Mouse (Mus musculus) MEL (cell line): Measurements from ENCODE around the gene Ddx19b. TPM values are rescaled to one million over a fixed set of nuclear protein-coding genes. Genes with fewer than 3 reads are reported as not detected.

Source experiments
- DNase-seq: peaks from one replicate; pipeline ENCODE4 v3.0.0; 2011; ENCODE audit warnings: low read depth, low spot score
- H3K27ac ChIP-seq: 2 replicates; pipeline ENCODE4 v1.5.1; 2012; ENCODE audit warnings: low read depth, mild to moderate bottlenecking, control low read depth, low read length, moderate library complexity; ENCODE audit not compliant: control insufficient read depth
- H3K27me3 ChIP-seq, 2 experiments: fragments of 150-350 bp in 1 of 2; sonication (generic) in 1 of 2; 2 replicates each; pipeline ENCODE4 v1.6.1; 2012; ENCODE audit warnings: low read length in 2 of 2, mild to moderate bottlenecking in 2 of 2, improper control_type of control experiment in 1 of 2, moderate library complexity in 1 of 2; ENCODE audit not compliant: insufficient read depth in 2 of 2, control insufficient read depth in 1 of 2
- H3K36me3 ChIP-seq, 2 experiments: 2 replicates each; pipeline ENCODE4 v1.6.1; 2012 to 2014; ENCODE audit warnings: low read length in 2 of 2, improper control_type of control experiment in 1 of 2, inconsistent platforms in 1 of 2, mild to moderate bottlenecking in 1 of 2; ENCODE audit not compliant: insufficient read depth in 2 of 2, control insufficient read depth in 1 of 2
- H3K4me1 ChIP-seq, 2 experiments: fragments of 150-350 bp in 1 of 2; sonication (generic) in 1 of 2; 2 replicates each; pipeline ENCODE4 v1.6.1; 2012; ENCODE audit warnings: low read length in 2 of 2, improper control_type of control experiment in 1 of 2, mild to moderate bottlenecking in 1 of 2; ENCODE audit not compliant: insufficient read depth in 2 of 2, control insufficient read depth in 1 of 2
- H3K4me3 ChIP-seq, 2 experiments: fragments of 150-350 bp in 1 of 2; sonication (generic) in 1 of 2; 2 replicates each; pipeline ENCODE4 v1.5.1; 2012; ENCODE audit warnings: low read depth in 2 of 2, low read length in 2 of 2, mild to moderate bottlenecking in 2 of 2, moderate library complexity in 2 of 2, control low read depth in 1 of 2, improper control_type of control experiment in 1 of 2; ENCODE audit not compliant: control insufficient read depth in 1 of 2, insufficient read depth in 1 of 2
- H3K79me2 ChIP-seq: 2 replicates; pipeline ENCODE4 v1.6.1; 2012; ENCODE audit warnings: mild to moderate bottlenecking, low read length, moderate library complexity; ENCODE audit not compliant: control insufficient read depth, poor library complexity, insufficient read depth
- H3K9ac ChIP-seq: 2 replicates; pipeline ENCODE4 v1.6.1; 2012; ENCODE audit warnings: low read depth, mild to moderate bottlenecking, control low read depth, low read length, moderate library complexity; ENCODE audit not compliant: control insufficient read depth, poor library complexity, severe bottlenecking
- H3K9me3 ChIP-seq: fragments of 150-350 bp; sonication (generic); replicated peaks from 2 replicates; pipeline ENCODE4 v1.6.1; 2012; ENCODE audit warnings: mild to moderate bottlenecking, low read length, improper control_type of control experiment, moderate library complexity; ENCODE audit not compliant: insufficient read depth
- BHLHE40 ChIP-seq: IDR thresholded peaks from 2 replicates; pipeline ENCODE4 v1.6.1; 2012; ENCODE audit warnings: low read depth, mild to moderate bottlenecking, inconsistent platforms, low read length, improper control_type of control experiment, borderline replicate concordance
- CHD1 ChIP-seq: IDR thresholded peaks from 2 replicates; pipeline ENCODE4 v1.6.1; 2012; ENCODE audit warnings: low read depth, mild to moderate bottlenecking, inconsistent platforms, low read length, improper control_type of control experiment
- CHD2 ChIP-seq: IDR thresholded peaks from 2 replicates; pipeline ENCODE4 v1.6.1; 2011; ENCODE audit warnings: low read length, improper control_type of control experiment
- CTCF ChIP-seq, 3 experiments: IDR thresholded peaks in 2 of 3; conservative IDR thresholded peaks in 1 of 3; 2 replicates each; pipeline ENCODE4 v1.5.1; 2011 to 2012; ENCODE audit warnings: low read length in 3 of 3, low read depth in 2 of 3, mild to moderate bottlenecking in 2 of 3, improper control_type of control experiment in 1 of 3, inconsistent platforms in 1 of 3, mixed read lengths in 1 of 3, moderate library complexity in 1 of 3; ENCODE audit not compliant: control insufficient read depth in 1 of 3, insufficient read depth in 1 of 3, poor library complexity in 1 of 3, severe bottlenecking in 1 of 3
- EP300 ChIP-seq, 2 experiments: IDR thresholded peaks; 2 replicates each; pipeline ENCODE4 v1.6.1; 2011; ENCODE audit warnings: improper control_type of control experiment in 2 of 2, low read length in 2 of 2, low read depth in 1 of 2, mild to moderate bottlenecking in 1 of 2
- ETS1 ChIP-seq: IDR thresholded peaks from 2 replicates; pipeline ENCODE4 v1.6.1; 2012; ENCODE audit warnings: low read depth, mild to moderate bottlenecking, inconsistent platforms, low read length, improper control_type of control experiment, moderate library complexity
- GABPA ChIP-seq: IDR thresholded peaks from 2 replicates; pipeline ENCODE4 v1.6.1; 2012; ENCODE audit warnings: low read depth, mild to moderate bottlenecking, inconsistent platforms, low read length, improper control_type of control experiment, moderate library complexity
- GATA1 ChIP-seq: IDR thresholded peaks from 2 replicates; pipeline ENCODE4 v1.6.1; 2011; ENCODE audit warnings: low read depth, low read length, improper control_type of control experiment
- HCFC1 ChIP-seq: IDR thresholded peaks from 2 replicates; pipeline ENCODE4 v1.6.1; 2012; ENCODE audit warnings: low read depth, mild to moderate bottlenecking, inconsistent platforms, low read length, improper control_type of control experiment, moderate library complexity
- JUND ChIP-seq: IDR thresholded peaks from 2 replicates; pipeline ENCODE4 v1.6.1; 2011; ENCODE audit warnings: low read depth, mild to moderate bottlenecking, improper control_type of control experiment, low read length
- MAFK ChIP-seq: IDR thresholded peaks from 2 replicates; pipeline ENCODE4 v1.6.1; 2011; ENCODE audit warnings: low read depth, mild to moderate bottlenecking, low read length, improper control_type of control experiment, borderline replicate concordance
- MAX ChIP-seq: IDR thresholded peaks from 2 replicates; pipeline ENCODE4 v1.6.1; 2011; ENCODE audit warnings: low read length, improper control_type of control experiment
- MAZ ChIP-seq: IDR thresholded peaks from 2 replicates; pipeline ENCODE4 v1.6.1; 2012; ENCODE audit warnings: low read depth, mild to moderate bottlenecking, inconsistent platforms, low read length, improper control_type of control experiment
- MXI1 ChIP-seq: IDR thresholded peaks from 2 replicates; pipeline ENCODE4 v1.6.1; 2011; ENCODE audit warnings: mild to moderate bottlenecking, low read depth, low read length, improper control_type of control experiment
- MYC ChIP-seq: IDR thresholded peaks from 2 replicates; pipeline ENCODE4 v1.6.1; 2011; ENCODE audit warnings: low read depth, mild to moderate bottlenecking, low read length, improper control_type of control experiment, moderate library complexity
- NELFE ChIP-seq: IDR thresholded peaks from 2 replicates; pipeline ENCODE4 v1.6.1; 2011; ENCODE audit warnings: low read depth, low read length, improper control_type of control experiment
- NRF1 ChIP-seq: IDR thresholded peaks from 2 replicates; pipeline ENCODE4 v1.6.1; 2014; ENCODE audit warnings: low read depth, mild to moderate bottlenecking, inconsistent platforms, low read length, improper control_type of control experiment, moderate library complexity; ENCODE audit not compliant: poor library complexity, insufficient read depth, severe bottlenecking
- POLR2A ChIP-seq, 2 experiments: IDR thresholded peaks; 2 replicates each; pipeline ENCODE4 v1.6.1; 2011 to 2012; ENCODE audit warnings: low read length in 2 of 2, mild to moderate bottlenecking in 2 of 2, control low read depth in 1 of 2, improper control_type of control experiment in 1 of 2, low read depth in 1 of 2, moderate library complexity in 1 of 2; ENCODE audit not compliant: control insufficient read depth in 1 of 2, insufficient read depth in 1 of 2, poor library complexity in 1 of 2
- POLR2AphosphoS5 ChIP-seq: IDR thresholded peaks from 2 replicates; pipeline ENCODE4 v1.6.1; 2012; ENCODE audit warnings: low read depth, borderline replicate concordance, mild to moderate bottlenecking, inconsistent platforms, low read length, moderate library complexity, mixed read lengths
- RAD21 ChIP-seq: IDR thresholded peaks from 2 replicates; pipeline ENCODE4 v1.6.1; 2011; ENCODE audit warnings: mild to moderate bottlenecking, low read depth, low read length, improper control_type of control experiment
- RCOR1 ChIP-seq: IDR thresholded peaks from 2 replicates; pipeline ENCODE4 v1.6.1; 2012; ENCODE audit warnings: low read depth, mild to moderate bottlenecking, inconsistent platforms, low read length, improper control_type of control experiment
- SIN3A ChIP-seq: IDR thresholded peaks from 2 replicates; pipeline ENCODE4 v1.6.1; 2012; ENCODE audit warnings: low read length, improper control_type of control experiment, inconsistent platforms
- SMC3 ChIP-seq: IDR thresholded peaks from 2 replicates; pipeline ENCODE4 v1.6.1; 2011; ENCODE audit warnings: low read depth, low read length, improper control_type of control experiment
- TBP ChIP-seq: IDR thresholded peaks from 2 replicates; pipeline ENCODE4 v1.8.0; 2011; ENCODE audit warnings: low read depth, low read length, improper control_type of control experiment
- USF1 ChIP-seq: IDR thresholded peaks from 2 replicates; pipeline ENCODE4 v1.6.1; 2014; ENCODE audit warnings: low read depth, mild to moderate bottlenecking, inconsistent platforms, low read length, improper control_type of control experiment, moderate library complexity
- ZC3H11A ChIP-seq: IDR thresholded peaks from 2 replicates; pipeline ENCODE4 v1.6.1; 2012; ENCODE audit warnings: low read depth, mild to moderate bottlenecking, inconsistent platforms, low read length, improper control_type of control experiment
- ZKSCAN1 ChIP-seq: IDR thresholded peaks from 2 replicates; pipeline ENCODE4 v1.6.1; 2012; ENCODE audit warnings: low read depth, mild to moderate bottlenecking, inconsistent platforms, low read length, improper control_type of control experiment, moderate library complexity
- ZMIZ1 ChIP-seq: IDR thresholded peaks from 2 replicates; pipeline ENCODE4 v1.6.1; 2012; ENCODE audit warnings: low read depth, mild to moderate bottlenecking, inconsistent platforms, low read length, improper control_type of control experiment, moderate library complexity
- ZNF384 ChIP-seq: IDR thresholded peaks from 2 replicates; pipeline ENCODE4 v1.6.1; 2012; ENCODE audit warnings: low read depth, mild to moderate bottlenecking, inconsistent platforms, low read length, improper control_type of control experiment
- polyA plus RNA-seq, 2 experiments: library from polyadenylated mRNA; stranded (reverse) in 1 of 2; unstranded in 1 of 2; fragments of >175 nt in 1 of 2; fragments of >200 nt in 1 of 2; gene quantifications; 2 replicates each; pipeline versions ENCODE4 v1.2.1 to v1.2.4; 2012; ENCODE audit warnings: low replicate concordance in 2 of 2, low read depth in 1 of 2; ENCODE audit not compliant: insufficient read length in 2 of 2, insufficient read depth in 1 of 2, missing spikeins in 1 of 2
- total RNA-seq: library from RNA; depleted of rRNA; stranded (reverse); fragments of 300-350 nt; gene quantifications from 2 replicates; pipeline ENCODE4 v1.2.3, GENCODE M21; 2012

Gene Ddx19b
- total and polyA plus RNA-seq, 3 experiments = 18.1 to 112 (median 18.6) TPM

- H3K36me3 ChIP-seq = peaks cover 0 to 4% of the 10 kb centered on the region in 2 experiments; a peak in 2 of 4 replicates
- no peaks in the 10 kb centered on the region for H3K79me2 ChIP-seq
- TF ChIP-seq ETS1 (no peak), GABPA (no peak), CHD1 (no peak), ZC3H11A (no peak), JUND (no peak), MXI1 (no peak), GATA1 (no peak), MAFK (no peak), SMC3 (no peak), EP300 (IDR thresholded peaks at IDR 0.05; ENCODE audit: low read depth in 1 of 2, low read length in 2 of 2) (no peak), CHD2 (no peak), USF1 (no peak), MAX (no peak), ZKSCAN1 (no peak), MYC (no peak), BHLHE40 (no peak), MAZ (no peak), POLR2A (IDR thresholded peaks at IDR 0.05; ENCODE audit: control insufficient read depth in 1 of 2, insufficient read depth in 1 of 2, low read depth in 1 of 2, low read length in 2 of 2, poor library complexity in 1 of 2) (no peak), CTCF (IDR thresholded peaks at IDR 0.05 in 2 of 3, conservative IDR thresholded peaks at IDR 0.05 in 1 of 3; ENCODE audit: control insufficient read depth in 1 of 3, insufficient read depth in 1 of 3, low read depth in 2 of 3, low read length in 3 of 3, poor library complexity in 1 of 3, severe bottlenecking in 1 of 3) (no peak), TBP (no peak)
- H3K4me1 ChIP-seq = peaks cover 2 to 6% of the 10 kb centered on the region in 2 experiments; a peak in 2 of 4 replicates
- DNase-seq = no peak
- no peaks in the 10 kb centered on the region for H3K27me3 ChIP-seq
- no peak overlapping the region for H3K27ac ChIP-seq
- H3K9ac ChIP-seq = no peak overlapping the region
- H3K9me3 ChIP-seq = no peaks in the 10 kb centered on the region
- H3K4me3 ChIP-seq = no peak overlapping the region
Observed at GRCm38 (mm10) chr8:110958135-110958534, 73.4 kb downstream of the Ddx19b start.

GRCm38 (mm10) chr8:110957471-110957870 lies 74.1 kb downstream of the Ddx19b start:
- H3K27me3 ChIP-seq = no peaks in the 10 kb centered on the region
- H3K27ac ChIP-seq = no peak overlapping the region
- DNase-seq = no peak
- TF ChIP-seq RAD21 = no peak
- TF ChIP-seq ZNF384 = no peak
- no peak for TF ChIP-seq RCOR1
- TF ChIP-seq SIN3A = no peak
- no peak for TF ChIP-seq HCFC1
- TF ChIP-seq TBP = no peak
- no peak for TF ChIP-seq NELFE
- TF ChIP-seq ZKSCAN1 = no peak
- no peak for TF ChIP-seq CHD1
- no peak for TF ChIP-seq USF1
- no peak for TF ChIP-seq ZMIZ1
- TF ChIP-seq MYC = no peak
- no peak for TF ChIP-seq GABPA
- TF ChIP-seq POLR2AphosphoS5 = no peak
- no peak for TF ChIP-seq ETS1
- TF ChIP-seq NRF1 = no peak
- no peaks in the 10 kb centered on the region for H3K9me3 ChIP-seq
- peaks cover 2 to 6% of the 10 kb centered on the region in 2 experiments; a peak in 2 of 4 replicates for H3K4me1 ChIP-seq
- no peak overlapping the region for H3K9ac ChIP-seq
- H3K4me3 ChIP-seq = no peak overlapping the region
- H3K79me2 ChIP-seq = no peaks in the 10 kb centered on the region
- H3K36me3 ChIP-seq = peaks cover 0 to 4% of the 10 kb centered on the region in 2 experiments; a peak in 2 of 4 replicates
